Mouse (Mus musculus): ENCODE measurements around the gene Tmem143.

The Tmem143 gene

DNA sequence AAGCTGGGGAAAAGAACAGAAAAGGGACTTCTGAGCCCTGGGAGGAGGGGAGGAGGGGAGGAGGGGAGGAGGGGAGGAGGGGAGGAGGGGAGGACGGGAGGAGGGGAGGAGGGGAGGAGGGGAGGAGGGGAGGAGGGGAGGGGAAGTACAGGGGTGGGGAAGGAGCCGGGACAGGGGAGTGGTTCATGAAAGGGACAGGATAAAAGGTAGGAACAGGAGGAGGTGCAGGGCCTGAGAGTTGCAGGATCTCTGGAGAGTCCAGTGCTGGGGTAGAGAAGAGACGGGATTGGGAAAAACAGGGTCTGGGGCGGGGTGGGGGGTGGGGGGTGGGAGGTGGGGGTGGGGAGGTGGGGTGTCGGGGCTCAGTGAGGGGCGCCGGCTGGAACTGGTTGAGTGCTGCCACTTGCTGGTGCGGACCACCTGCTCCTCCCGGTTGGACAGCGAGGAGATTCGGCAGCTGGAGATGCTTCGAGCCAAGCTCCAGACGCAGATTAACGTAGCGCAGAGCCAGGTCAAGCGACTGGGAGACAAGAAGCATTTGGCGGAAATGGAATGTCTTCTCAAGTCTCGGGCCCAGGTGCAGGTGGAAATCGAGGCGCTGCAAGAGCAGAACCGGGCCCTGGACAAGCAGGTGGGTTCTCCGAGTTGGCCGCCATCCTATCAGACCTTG is 32.0 kb downstream of the Tmem143 start:
- ChIA-PET CTCF (interaction anchor here (0.6 to 2.0 kb wide), 12 partner anchors 10 to 1540 kb away, joined by 3 to 12 read pairs (median 4); partner anchors contain the start of genes Kdelr1 (in 2 of the 4) and Gys1 (in 1 of the 4)), POLR2A (interaction anchor here in 3 of 4 experiments (0.5 to 1.8 kb wide), 17 partner anchors 11 to 300 kb away, joined by 3 to 5 read pairs (median 3); partner anchors contain the start of genes Kdelr1 (in 1 of the 3), Spaca4 (in 1 of the 3) and Sphk2 (in 1 of the 3))

DNA sequence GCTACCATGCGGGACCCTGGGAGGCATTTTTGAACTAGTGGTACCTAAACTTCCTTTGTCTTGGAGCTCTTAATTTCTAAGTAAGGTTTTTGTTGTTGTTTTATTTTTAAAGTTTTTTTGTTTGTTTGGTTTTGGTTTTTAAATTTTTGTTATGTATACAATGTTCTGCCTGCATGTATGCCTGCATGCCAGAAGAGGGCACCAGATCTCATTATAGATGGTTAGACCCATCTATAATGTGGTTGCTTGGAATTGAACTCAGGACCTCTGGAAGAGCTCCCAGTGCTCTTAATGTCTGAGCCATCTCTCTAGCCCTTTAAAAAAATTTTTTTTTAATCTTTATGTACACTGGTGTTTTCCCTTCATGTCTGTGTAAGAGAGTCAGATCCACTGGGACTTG is 32.9 kb downstream of the Tmem143 start:
- POLR2A ChIA-PET = interaction anchor here in 2 of 4 experiments (0.8 to 1.8 kb wide), 12 partner anchors 11 to 289 kb away, joined by 3 to 5 read pairs (median 4); partner anchors contain the start of genes Kdelr1 (in 1 of the 2), Spaca4 (in 1 of the 2), Sphk2 (in 1 of the 2) and Syngr4 (in 1 of the 2)
- CTCF ChIA-PET = interaction anchor here in 3 of 4 experiments (0.6 to 2.1 kb wide), 8 partner anchors 11 to 1000 kb away, joined by 3 to 12 read pairs (median 6); partner anchors contain the start of gene Kdelr1 (in 1 of the 3)

GRCm38 (mm10) chr7:45933766-45934165 is 37.0 kb downstream of the Tmem143 start:
- CTCF ChIA-PET = interaction anchor here (0.6 to 2.0 kb wide), 7 partner anchors 15 to 767 kb away, joined by 3 to 7 read pairs (median 4); partner anchors contain the start of gene Kdelr1 (in 2 of the 4)
- POLR2A ChIA-PET = interaction anchor here in 2 of 4 experiments (0.6 kb wide), 2 partner anchors 198 to 947 kb away, joined by 3 read pairs; partner anchors contain the start of gene Prmt1 (in 1 of the 2)

DNA sequence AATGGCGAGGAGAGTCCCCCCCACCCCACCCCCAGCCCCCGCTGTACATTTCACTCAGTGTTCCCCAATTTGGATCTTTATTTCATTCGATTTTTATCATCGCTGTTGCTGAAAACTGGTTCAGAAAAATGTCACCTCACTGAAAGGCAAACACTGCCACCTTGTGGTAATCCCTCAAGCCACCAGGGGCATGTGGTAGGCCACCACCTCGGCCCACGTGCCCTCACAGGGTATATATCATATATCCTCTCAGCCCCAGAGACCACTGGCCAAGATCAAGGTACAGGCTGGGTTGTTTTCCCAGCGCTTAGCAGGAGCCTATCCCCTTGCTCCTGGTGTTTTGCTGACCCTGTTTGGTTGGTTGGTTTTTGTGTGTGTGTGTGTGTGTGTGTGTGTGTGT is 38.4 kb downstream of the Tmem143 start:
- POLR2A ChIA-PET = interaction anchor here in 1 of 4 experiments (0.6 to 2.4 kb wide), 6 partner anchors 16 to 193 kb away, joined by 3 to 8 read pairs (median 4); partner anchors contain the start of gene Syngr4
- CTCF ChIA-PET = interaction anchor here (0.5 to 2.3 kb wide), 12 partner anchors 10 to 667 kb away, joined by 3 to 11 read pairs (median 4); partner anchors contain the start of gene Kdelr1 (in 1 of the 4)

- CTCF ChIA-PET = interaction anchor here in 1 of 4 experiments (1.0 to 1.5 kb wide), 2 partner anchors 16 to 63 kb away, joined by 3 read pairs; partner anchors contain the start of gene Ccdc114
- POLR2A ChIA-PET = interaction anchor here in 2 of 4 experiments (0.5 to 0.6 kb wide), 2 partner anchors 43 to 132 kb away, joined by 3 read pairs; partner anchors contain the start of genes Syngr4 (in 1 of the 2) and Tmem143 (in 1 of the 2)
These were observed 43.1 kb downstream of the Tmem143 start for GRCm38 (mm10) chr7:45939836-45940235.

DNA sequence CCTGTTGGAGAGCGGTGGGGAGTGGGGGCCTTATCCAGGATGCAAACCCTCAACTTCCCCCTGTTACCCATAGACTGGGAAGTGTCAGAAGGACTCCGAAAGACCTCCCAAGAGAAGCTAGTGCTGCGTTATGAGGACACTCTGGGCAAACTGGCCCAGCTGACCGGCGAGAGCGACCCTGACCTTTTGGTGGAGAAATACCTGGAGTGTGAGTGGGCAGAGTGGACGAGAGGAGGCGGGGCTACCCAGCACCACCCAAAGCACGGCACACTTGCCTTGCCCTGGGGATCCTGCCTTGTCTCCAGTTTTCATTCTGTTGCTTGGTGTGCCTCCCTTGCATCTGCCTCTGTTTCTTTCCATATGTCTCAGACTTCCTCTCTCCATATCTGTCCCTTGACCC is 45.2 kb downstream of the Tmem143 start:
- ChIA-PET CTCF (interaction anchor here (0.5 to 1.8 kb wide), 10 partner anchors 18 to 277 kb away, joined by 3 to 15 read pairs (median 4); partner anchors contain the start of gene Ccdc114 (in 1 of the 4)), POLR2A (interaction anchor here in 3 of 4 experiments (0.7 to 1.8 kb wide), 4 partner anchors 17 to 144 kb away, joined by 3 to 5 read pairs (median 4); partner anchors contain the start of gene Ccdc114 (in 1 of the 3))

DNA sequence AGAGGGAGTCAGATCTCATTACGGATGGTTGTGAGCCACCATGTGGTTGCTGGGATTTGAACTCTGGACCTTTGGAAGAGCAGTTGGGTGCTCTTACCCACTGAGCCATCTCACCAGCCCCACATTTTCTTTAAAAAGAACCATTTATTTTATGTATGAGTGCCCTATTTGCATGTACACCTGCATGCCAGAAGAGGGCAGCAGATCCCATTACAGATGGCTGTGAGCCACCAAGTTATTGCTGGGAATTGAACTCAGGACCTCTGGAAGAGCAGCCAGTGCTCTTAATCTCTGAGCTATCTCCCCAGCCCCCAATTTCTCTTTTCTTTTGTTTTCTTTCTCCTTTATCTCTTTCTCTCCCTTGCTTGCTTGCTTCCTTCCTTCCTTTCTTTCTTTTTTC is 46.5 kb downstream of the Tmem143 start:
- POLR2A ChIA-PET = interaction anchor here in 2 of 4 experiments (0.6 to 1.3 kb wide), 3 partner anchors 19 to 90 kb away, joined by 3 to 4 read pairs (median 3); partner anchors contain the start of gene Nomo1 (in 1 of the 2)
- CTCF ChIA-PET = interaction anchor here (0.6 to 1.2 kb wide), 13 partner anchors 14 to 605 kb away, joined by 3 to 10 read pairs (median 3); partner anchors contain the start of genes Syngr4 (in 1 of the 4) and Tmem143 (in 1 of the 4)

DNA sequence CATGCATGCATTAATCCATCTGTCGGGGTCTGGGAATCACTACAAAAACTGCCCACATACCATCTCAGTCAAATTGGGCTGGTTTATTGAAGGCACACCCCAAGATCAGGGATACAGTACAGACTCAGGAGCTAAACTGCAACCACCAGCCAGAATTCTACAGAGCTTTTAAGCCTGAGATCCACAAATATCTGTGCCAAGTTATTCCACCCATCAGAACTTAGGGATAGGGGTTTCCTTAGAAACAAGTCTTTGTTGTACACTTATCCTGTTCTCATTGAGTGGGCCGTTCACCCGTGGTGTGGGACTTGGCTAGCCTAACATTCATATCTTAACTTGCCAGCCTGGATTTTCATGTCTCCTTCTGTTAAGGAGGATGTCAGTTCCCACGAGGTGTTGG is 52.3 kb downstream of the Tmem143 start:
- CTCF ChIA-PET = interaction anchor here in 1 of 4 experiments (0.6 kb wide), 1 partner anchor 84 kb away, joined by 3 read pairs; no protein-coding TSS in a partner anchor
- POLR2A ChIA-PET = interaction anchor here in 1 of 4 experiments (2.9 kb wide), 1 partner anchor 24 kb away, joined by 13 read pairs; no protein-coding TSS in a partner anchor

GRCm38 (mm10) chr7:45956611-45957010 is 59.9 kb downstream of the Tmem143 start:
- POLR2A ChIA-PET = no interaction called here
- CTCF ChIA-PET = no interaction called here
